Mouse (Mus musculus) 3T3-L1 (cell line): ENCODE measurements around the gene Upk3bl.

ENCODE experiments used
- DNase-seq: peaks from one replicate; pipeline ENCODE4 v3.0.0-alpha.2; 2015; ENCODE audit warnings: low read depth, low spot score

Upk3bl gene

DNA sequence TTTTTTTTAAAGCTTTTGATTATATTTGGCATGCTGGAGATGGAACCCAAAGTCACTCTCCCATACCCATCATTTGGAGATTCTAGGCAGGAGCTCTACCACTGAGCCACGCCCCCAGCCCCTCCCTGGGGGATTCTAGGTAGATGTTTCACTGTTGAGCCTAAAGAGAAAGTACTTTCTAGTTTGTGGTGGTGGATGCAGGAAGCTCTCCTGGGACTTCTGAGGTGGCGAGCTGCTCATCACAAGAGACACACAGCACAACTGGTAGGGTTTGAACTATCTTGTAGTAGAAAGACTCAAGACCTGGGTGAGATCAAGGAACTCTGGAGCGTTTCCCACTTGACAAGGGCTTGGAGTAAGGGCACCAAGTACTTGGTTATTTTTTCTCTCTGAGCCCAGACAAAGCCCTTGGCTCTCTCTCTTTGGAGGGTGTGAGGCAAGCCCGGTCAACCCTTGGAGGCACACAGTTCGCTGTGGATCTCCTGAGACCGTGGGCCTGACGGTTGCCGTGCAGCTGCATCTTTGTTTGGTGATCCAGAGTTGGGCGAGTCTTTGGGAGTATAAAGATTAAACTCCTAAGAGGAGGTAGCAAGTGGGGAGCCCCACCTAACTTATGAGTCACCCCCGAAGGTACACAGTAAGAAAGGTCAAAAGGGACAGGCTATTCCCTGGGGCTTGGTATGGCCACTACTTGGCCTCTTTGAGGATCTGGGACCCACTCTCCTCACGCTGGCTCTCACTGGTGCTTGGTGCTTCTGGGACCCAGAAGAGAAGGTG is at the start of gene Upk3bl:
Gene Upk3bl (plus strand): TSS at position 192 of the 777 bp plus-strand sequence.
- DNase-seq = peak; percentile 33

DNA sequence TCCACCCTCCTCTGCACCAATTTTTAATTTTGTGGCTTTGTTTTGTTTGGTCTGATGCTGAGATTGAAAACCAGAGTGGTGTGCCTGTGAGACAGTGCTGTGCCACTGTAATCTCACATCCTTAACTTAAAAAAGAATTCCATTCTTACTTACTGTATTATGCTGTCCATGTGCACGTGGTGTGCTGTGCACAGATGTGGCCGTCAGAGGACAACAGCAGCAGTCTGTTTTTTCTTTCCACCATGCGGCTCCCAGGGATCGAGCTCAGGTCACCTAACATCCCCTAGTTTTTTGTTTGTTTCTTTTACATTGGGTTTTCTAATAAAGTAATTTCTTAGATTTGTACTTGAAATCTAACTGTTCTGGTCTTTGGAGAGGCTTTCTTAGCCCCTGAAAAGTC is 49.8 kb upstream of the Upk3bl start:
- DNase-seq = no peak

GRCm38 (mm10) chr5:136007745-136008144 is 46.5 kb upstream of the Upk3bl start:
- peak; percentile 63 for DNase-seq

DNA sequence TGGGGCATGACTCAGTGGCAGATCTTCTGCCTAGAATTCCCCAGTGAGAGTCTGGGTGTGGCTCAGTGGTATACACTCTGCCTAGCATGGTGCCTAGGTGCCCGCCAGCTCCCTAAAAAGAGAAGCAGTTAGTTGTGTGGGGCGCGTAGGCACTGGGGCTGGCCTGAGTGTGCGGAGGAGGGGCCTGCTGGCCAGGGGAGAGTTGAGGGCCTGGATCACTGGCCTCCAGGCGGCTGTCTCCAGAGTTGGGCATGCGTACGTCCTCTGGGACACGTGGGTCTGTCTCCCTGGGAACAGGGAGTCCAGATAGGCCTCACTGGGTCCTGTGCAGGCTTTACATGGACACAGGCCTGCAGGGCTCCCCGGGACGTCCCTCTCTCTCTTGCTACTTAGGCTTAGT is 39.4 kb upstream of the Upk3bl start:
- DNase-seq = peak; percentile 49

DNA sequence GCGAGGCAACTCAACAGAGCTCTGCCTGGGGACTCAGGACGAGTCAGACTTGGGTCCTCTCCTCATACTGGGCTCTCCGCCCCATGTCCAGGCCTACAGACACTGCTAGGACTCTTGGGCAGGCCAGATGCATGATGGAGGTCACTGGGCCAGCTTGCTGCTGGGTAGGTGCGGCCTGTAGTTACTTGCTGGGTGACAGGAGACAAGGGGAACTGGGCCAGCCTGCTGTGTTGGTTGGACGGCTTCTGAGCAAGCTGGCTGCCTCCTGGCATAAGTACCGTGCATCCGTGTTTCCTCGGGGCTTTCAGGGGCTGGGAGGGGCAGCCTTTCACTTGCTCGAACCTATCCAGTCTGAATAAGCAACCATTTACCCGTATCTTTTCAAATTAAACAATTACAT is 38.7 kb upstream of the Upk3bl start:
- DNase-seq = peak; percentile 34

DNA sequence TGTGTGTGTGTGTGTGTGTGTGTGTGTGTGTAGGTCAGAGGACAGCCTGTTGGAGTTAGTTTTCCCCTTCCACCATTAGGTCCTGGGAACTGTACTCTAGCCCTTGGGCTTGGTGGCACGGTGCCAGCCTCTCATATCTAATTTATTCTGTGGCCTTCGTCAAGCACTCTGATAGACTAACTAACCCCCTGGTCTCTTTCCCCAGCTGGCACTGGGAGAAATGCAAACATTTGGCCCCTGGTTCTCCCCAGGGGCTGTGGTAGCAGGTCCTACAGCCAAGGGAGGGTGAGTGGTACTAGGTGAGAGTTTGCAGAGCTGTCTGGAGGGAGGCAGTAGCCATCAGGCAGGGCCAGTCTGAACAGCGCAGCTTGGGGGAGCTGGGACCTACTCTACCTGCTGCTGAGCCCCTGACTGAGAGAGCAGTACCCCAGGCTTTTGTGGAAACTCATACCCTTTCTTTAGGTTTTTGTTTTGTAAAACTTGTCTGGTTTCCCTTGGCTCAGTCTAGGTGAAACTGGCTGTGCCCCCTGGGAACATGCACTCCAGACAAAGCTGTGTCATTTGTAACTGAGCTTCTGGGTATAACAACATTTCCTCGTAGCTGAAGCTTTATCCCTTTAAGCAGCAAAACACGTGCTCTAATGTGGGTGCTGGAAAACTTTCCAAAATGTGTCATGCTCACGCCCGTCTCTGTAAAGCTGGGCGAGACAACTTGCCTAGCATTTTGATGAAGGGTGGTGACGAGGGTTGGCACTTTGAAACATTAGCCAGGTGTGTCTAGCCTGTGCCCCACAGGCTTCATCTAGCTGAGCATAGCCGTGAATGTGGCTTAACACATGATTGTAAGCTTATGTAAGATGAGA is 38.0 kb upstream of the Upk3bl start:
- peak; percentile 38 for DNase-seq

GRCm38 (mm10) chr5:136017262-136017661 is 37.0 kb upstream of the Upk3bl start:
- DNase-seq = peak; percentile 27

DNA sequence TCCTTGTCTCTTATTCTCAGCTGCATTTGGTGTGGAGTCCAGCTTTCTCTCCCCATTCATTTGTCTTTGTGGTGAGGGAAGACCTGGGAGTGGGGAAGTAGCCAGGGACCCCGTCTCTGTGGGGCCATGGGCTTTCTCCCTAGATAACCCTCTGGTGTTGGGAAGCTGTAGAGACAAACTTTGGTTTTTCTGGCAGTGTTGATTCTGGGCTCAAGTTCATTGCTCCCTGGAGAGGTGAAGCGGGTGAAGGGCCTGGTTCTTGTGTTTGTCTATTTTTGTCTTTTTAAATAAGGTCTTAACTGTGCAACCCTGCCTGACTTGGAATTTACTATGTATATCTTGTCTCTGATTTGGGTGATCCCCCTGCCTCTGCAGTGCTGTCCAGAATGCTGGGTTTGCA is 35.6 kb upstream of the Upk3bl start:
- no peak for DNase-seq

- DNase-seq = peak; percentile 47
These were observed 34.4 kb upstream of the Upk3bl start for GRCm38 (mm10) chr5:136019907-136020306.

DNA sequence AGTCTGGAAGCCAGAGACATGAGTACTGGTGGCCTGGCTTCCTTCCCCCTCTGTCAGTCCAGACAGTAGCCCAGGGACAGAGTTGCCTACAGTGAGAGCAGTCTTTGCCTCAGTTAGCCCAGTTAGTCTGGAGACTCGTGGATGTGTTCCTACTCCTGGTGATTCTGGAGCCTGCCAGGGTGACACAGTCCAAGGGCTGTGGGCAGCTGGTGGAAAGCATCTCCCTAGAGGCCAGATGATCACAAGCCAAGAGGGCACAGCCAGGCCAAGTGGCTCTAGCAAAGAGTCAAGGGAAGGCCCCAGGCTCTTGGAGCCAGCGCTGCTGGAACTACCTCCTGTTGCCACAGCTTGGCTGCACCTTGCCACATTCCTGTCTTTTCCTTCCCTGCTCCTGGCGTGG is 28.6 kb upstream of the Upk3bl start:
- no peak for DNase-seq

GRCm38 (mm10) chr5:136026859-136027258 is 27.4 kb upstream of the Upk3bl start:
- no peak for DNase-seq

DNA sequence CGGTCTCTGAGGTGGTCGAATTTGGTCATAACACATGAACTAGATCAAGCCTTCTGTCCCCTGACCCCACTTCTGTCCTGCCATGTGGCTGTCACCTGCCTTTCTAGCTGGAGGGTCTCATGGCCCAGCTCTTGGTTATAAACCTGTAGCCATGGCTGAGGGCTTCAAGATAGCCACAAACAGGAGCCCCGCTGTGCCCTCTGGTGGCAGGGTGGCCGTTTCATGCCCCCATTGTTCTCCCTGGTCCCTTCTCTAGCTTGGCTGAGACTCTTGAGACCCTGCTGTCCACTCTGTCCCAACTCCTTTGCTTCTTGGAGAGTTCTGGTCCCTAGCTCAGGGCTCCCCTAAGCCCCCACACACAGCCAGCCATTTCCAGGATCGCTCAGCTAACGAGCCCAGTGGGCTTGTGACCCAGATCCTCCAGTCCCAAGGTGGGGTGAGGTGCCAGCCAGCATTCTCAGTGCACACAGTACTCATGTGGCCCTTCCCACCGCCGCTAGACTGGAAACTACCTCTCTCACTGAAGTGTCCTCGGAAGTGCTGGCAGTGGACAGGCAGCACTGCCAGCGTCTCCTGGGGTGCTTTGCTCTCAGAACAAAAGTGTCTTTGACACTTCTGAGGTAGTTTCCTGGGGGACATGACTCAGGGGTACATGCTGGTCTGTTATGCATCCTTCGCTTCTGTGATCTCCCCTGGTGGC is 26.5 kb upstream of the Upk3bl start:
- no peak for DNase-seq

DNA sequence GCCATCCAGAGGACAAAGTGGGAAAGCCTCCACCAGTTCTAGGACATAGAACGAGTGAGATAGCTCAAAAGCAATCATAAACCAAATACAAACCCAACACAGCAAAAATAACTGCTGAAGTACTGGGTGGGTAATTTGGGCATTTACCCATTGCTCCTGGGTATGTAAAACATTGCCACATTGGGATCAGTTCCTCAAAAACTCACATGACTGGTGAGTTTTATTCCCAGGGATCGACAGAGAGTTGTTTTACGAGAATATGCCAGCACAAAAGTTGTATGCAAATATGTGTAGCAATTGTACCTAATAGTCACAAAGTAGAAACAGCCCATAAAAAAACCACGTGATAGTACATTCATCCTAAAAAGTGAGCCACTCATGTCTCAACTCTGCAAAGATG is 19.4 kb upstream of the Upk3bl start:
- DNase-seq = no peak

- no peak for DNase-seq
These were observed 19.0 kb upstream of the Upk3bl start for GRCm38 (mm10) chr5:136035285-136035684.

DNA sequence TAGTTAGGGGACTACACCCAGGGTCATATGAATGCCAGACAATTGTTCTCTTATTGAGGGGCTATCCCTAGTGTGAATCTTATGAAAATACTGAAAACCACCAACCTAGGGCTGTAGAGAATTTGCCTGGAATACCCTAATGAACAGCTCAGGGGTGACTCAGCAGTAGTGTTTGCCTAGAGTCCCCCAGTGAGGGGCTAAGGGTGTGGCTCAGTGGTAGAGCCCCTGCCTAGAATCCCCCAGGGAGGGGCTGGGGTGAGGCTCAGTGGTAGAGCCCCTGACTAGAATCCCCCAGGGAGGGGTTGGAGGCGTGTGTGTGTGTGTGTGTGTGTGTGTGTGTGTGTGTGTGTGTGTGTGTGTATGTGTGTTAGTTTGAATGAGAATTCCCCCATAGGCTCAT is 17.6 kb upstream of the Upk3bl start:
- no peak for DNase-seq

DNA sequence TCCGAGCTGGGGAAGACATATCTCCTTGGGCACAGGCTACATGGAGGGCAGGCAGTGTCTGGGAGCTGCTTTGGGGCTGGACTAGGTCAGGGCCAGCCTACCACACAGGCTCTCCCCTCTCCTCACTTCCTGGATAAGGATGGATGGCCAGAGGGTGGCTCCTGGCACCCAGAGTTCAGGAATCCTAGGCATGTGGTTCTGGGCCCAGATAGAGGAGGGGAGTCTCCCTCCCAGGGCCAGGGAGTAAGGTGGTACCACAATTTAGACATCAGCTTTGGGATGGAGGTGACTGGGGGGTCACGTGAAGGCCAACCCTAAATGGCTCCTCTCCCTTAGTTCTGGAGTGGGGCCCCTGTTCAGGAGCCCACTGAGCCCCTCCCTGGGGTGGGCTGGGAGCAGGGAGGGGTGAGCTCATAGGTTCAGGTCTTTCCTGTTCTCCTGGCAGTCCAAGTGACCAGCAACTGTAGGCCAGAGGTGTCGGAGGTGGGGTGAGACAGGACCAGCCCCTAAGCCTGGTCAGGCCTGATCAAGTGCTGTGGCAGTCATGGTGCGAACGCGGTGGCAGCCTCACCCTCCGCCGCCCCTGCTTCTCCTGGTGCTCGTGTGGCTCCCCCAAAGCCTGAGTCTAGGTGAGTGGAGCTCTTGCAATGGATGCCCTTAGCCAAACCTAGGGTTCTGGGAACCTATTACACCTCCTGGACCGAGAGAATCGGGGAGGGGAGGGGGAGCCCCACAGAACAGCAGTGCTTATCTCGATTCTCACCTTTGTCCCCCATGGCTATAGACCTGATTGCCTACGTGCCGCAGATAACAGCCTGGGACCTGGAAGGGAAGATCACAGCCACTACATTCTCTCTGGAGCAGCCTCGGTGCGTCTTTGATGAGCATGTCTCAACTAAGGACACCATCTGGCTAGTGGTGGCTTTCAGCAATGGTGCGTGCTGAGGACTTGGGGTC is 15.8 kb upstream of the Upk3bl start, which contains the start of gene Upk3b:
Gene Upk3b (plus strand): TSS at position 239 of the 957 bp plus-strand sequence.
- no peak for DNase-seq

- no peak for DNase-seq
These were observed 14.1 kb upstream of the Upk3bl start for GRCm38 (mm10) chr5:136040210-136040609.

DNA sequence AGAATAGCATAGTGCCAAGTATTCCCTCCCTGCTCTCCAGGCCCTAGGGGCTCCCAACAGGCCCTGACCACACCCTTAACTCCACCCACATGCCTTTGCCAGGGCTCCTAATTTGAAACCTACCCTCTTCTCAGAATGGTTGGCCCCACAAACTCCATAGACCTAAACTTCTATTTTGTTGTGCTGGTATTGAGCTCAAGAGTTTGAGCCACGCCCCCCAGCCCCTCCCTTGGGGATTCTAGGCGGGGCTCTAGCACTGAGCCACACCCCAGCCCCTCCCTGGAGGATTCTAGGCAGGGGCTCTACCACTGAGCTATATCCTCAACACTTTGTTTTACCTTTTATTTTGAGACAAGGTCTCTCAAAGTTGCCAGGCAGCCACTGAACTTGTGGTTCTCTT is 13.0 kb upstream of the Upk3bl start:
- DNase-seq = peak; percentile 27

- no peak for DNase-seq
These were observed 12.6 kb upstream of the Upk3bl start for GRCm38 (mm10) chr5:136041666-136042065.

GRCm38 (mm10) chr5:136044865-136045264 is 9.4 kb upstream of the Upk3bl start:
- peak; percentile 18 for DNase-seq

GRCm38 (mm10) chr5:136045408-136045807 is 8.9 kb upstream of the Upk3bl start:
- DNase-seq = peak; percentile 55
